Mouse (Mus musculus) gastrocnemius, postnatal 14 days (tissue): ENCODE measurements around the gene Lyl1. TPM values are rescaled to one million over a fixed set of nuclear protein-coding genes. Genes with fewer than 3 reads are reported as not detected.
A peak's percentile ranks its signal among the peaks of the same experiment; 100 is the strongest.

ENCODE experiments used
- DNase-seq: peaks from one replicate; pipeline ENCODE4 v3.0.0; 2021; ENCODE audit warnings: mixed read lengths
- intact Hi-C: fragments of 180-260 bp; cut with DNase I; formaldehyde crosslinking; loops from one replicate; pipeline ENCODE4 v1.15.1; 2025; ENCODE audit warnings: low total_unique reads
- long read RNA-seq, 2 experiments: library from polyadenylated mRNA; stranded (forward); transcript quantifications; one replicate each; pipeline ENCODE4 v2.0.0; 2021
- total RNA-seq, 2 experiments: library from RNA; stranded (reverse); gene quantifications; 2 replicates each; pipeline ENCODE4 v1.2.3; 2021

Gene Lyl1
- 1 to 10 TPM; 2.7 to 2.9 TPM for total RNA-seq
- long read RNA-seq, experiment 1, partial matches to known transcripts = 0 of 1 reads
- long read RNA-seq, experiment 1, other reads (novel, unspliced or antisense) = 1 of 1 reads
- long read RNA-seq, experiment 2 = 0 reads

- intact Hi-C loops = no loop called here
- peak; percentile 64 for DNase-seq
These were observed at the start of gene Lyl1 for GRCm38 (mm10) chr8:84700941-84701911. Gene Lyl1, plus strand, starts transcription at chr8:84701457.

- intact Hi-C loops = no loop called here
- DNase-seq = no peak
These were observed 48.1 kb upstream of the Lyl1 start for GRCm38 (mm10) chr8:84653092-84653631.

- no peak for DNase-seq
- intact Hi-C loops = no loop called here
These were observed 46.7 kb upstream of the Lyl1 start for GRCm38 (mm10) chr8:84654597-84654996.

GRCm38 (mm10) chr8:84655336-84656190 lies 45.7 kb upstream of the Lyl1 start:
- intact Hi-C loops = no loop called here
- no peak for DNase-seq

- intact Hi-C loops = no loop called here
- peak; percentile 18 for DNase-seq
These were observed 45.1 kb upstream of the Lyl1 start for GRCm38 (mm10) chr8:84656191-84656525.

GRCm38 (mm10) chr8:84656641-84657126 lies 44.6 kb upstream of the Lyl1 start:
- peak; percentile 72 for DNase-seq
- intact Hi-C loops = no loop called here

GRCm38 (mm10) chr8:84657203-84657602 lies 44.1 kb upstream of the Lyl1 start:
- intact Hi-C loops = no loop called here
- DNase-seq = no peak

GRCm38 (mm10) chr8:84657680-84658079 lies 43.6 kb upstream of the Lyl1 start:
- DNase-seq = no peak
- intact Hi-C loops = no loop called here

- no peak for DNase-seq
- intact Hi-C loops = no loop called here
These were observed 42.3 kb upstream of the Lyl1 start for GRCm38 (mm10) chr8:84658951-84659350.

- DNase-seq = peak; percentile 61
- intact Hi-C loops = no loop called here
These were observed 41.1 kb upstream of the Lyl1 start for GRCm38 (mm10) chr8:84659936-84660818.

- intact Hi-C loops = no loop called here
- peak; percentile 54 for DNase-seq
These were observed 40.3 kb upstream of the Lyl1 start for GRCm38 (mm10) chr8:84660819-84661457.

- peak; percentile 92 for DNase-seq
- intact Hi-C loops = no loop called here
These were observed 39.8 kb upstream of the Lyl1 start for GRCm38 (mm10) chr8:84661458-84661871.

- intact Hi-C loops = no loop called here
- peak; percentile 48 for DNase-seq
These were observed 39.2 kb upstream of the Lyl1 start for GRCm38 (mm10) chr8:84661961-84662571.

- intact Hi-C loops = no loop called here
- DNase-seq = peak; percentile 91
These were observed 38.6 kb upstream of the Lyl1 start, which contains the start of gene Ier2 for GRCm38 (mm10) chr8:84662581-84663065. Gene Ier2, minus strand, starts transcription at chr8:84662852.

- intact Hi-C loops = no loop called here
- peak; percentile 97 for DNase-seq
These were observed 37.6 kb upstream of the Lyl1 start for GRCm38 (mm10) chr8:84663483-84664327.

- peak; percentile 77 for DNase-seq
- intact Hi-C loops = no loop called here
These were observed 36.5 kb upstream of the Lyl1 start for GRCm38 (mm10) chr8:84664566-84665384.
